Mouse (Mus musculus) kidney, postnatal 0 days (tissue): Measurements from ENCODE around the gene Sorcs2. TPM values are rescaled to one million over a fixed set of nuclear protein-coding genes. Genes with fewer than 3 reads are reported as not detected.

ENCODE experiments used
- ATAC-seq: fragments of 200-750 bp; cut with Nextera tagmentation; replicated peaks from 2 replicates; pipeline ENCODE4 v1.8.0; 2017; ENCODE audit warnings: low read depth, moderate number of reproducible peaks, moderate TSS enrichment, moderate library complexity; ENCODE audit not compliant: low FRiP score
- DNase-seq: peaks from one replicate; pipeline ENCODE4 v3.0.0-alpha.2; 2016; ENCODE audit warnings: low spot score
- H3K27ac ChIP-seq: fragments of 300-500 bp; sonication (generic); 2 replicates; pipeline ENCODE4 v1.5.1; 2014; ENCODE audit warnings: mild to moderate bottlenecking
- H3K27me3 ChIP-seq: fragments of 300-500 bp; sonication (generic); 2 replicates; pipeline ENCODE4 v1.6.1; 2014; ENCODE audit warnings: low read length, mixed read lengths; ENCODE audit not compliant: insufficient read depth
- H3K36me3 ChIP-seq: fragments of 300-500 bp; sonication (generic); 2 replicates; pipeline ENCODE4 v1.6.1; 2014; ENCODE audit warnings: low read length, mixed read lengths; ENCODE audit not compliant: insufficient read depth
- H3K4me1 ChIP-seq: fragments of 300-500 bp; sonication (generic); replicated peaks from 2 replicates; pipeline ENCODE4 v1.6.1; 2014; ENCODE audit warnings: antibody characterized with exemption, low read length, mixed read lengths; ENCODE audit not compliant: insufficient read depth
- H3K4me2 ChIP-seq: fragments of 300-500 bp; sonication (generic); 2 replicates; pipeline ENCODE4 v1.6.1; 2014; ENCODE audit warnings: mild to moderate bottlenecking, low read length, moderate library complexity, mixed read lengths
- H3K4me3 ChIP-seq: fragments of 300-500 bp; sonication (generic); replicated peaks from 2 replicates; pipeline ENCODE4 v1.5.1; 2014; ENCODE audit warnings: low read depth, low read length
- H3K9ac ChIP-seq: fragments of 300-500 bp; sonication (generic); 2 replicates; pipeline ENCODE4 v1.6.1; 2014; ENCODE audit warnings: low read depth, low read length
- H3K9me3 ChIP-seq: fragments of 300-500 bp; sonication (generic); replicated peaks from 2 replicates; pipeline ENCODE4 v1.6.1; 2016; ENCODE audit warnings: low read length, inconsistent platforms, mixed read lengths
- CTCF ChIP-seq: IDR thresholded peaks from 2 replicates; pipeline ENCODE4 v1.5.1; 2016; ENCODE audit warnings: antibody characterized with exemption, low read depth, mild to moderate bottlenecking, moderate library complexity
- WGBS: fragments of 180-500 bp; shearing (Covaris S2); extraction: QIAGEN DNeasy Blood & Tissue Kit; methylation state at CpG from one replicate; pipeline ENCODE4 v1.1.7; 2014; 5-methylcytosine and 5-hydroxymethylcytosine counted together
- polyA plus RNA-seq: library from polyadenylated mRNA; unstranded; fragments of >200 nt; fragmentation: Nextera tagmentation; extraction: Ambion mirVana; gene quantifications from 2 replicates; pipeline ENCODE4 v1.2.1, GENCODE M21; 2015

The Sorcs2 gene
- polyA plus RNA-seq, 1 experiment from 2014 or later, result 5.1 TPM

DNA sequence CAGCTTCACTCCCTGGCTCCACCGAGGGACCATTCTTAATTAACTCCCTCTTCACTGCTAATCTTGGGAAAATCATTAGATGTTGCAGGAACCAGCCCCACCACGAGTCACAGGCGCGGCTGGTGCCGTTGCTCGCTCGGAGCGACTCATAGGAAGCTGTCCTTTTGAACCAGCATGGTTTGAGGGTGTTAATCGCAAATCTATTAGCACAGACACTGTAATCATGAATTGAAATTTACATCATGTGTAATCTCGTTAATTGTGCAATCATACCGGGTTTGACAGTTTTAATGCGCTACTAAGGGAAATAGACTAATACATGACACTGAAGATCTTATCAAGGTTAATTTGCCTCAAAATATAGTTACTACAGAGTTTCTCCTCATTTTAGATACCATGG is 118.0 kb downstream of the Sorcs2 start:
- no peak for TF ChIP-seq CTCF
- WGBS, result 71% methylated on average over 12 of the region's 12 CpGs

DNA sequence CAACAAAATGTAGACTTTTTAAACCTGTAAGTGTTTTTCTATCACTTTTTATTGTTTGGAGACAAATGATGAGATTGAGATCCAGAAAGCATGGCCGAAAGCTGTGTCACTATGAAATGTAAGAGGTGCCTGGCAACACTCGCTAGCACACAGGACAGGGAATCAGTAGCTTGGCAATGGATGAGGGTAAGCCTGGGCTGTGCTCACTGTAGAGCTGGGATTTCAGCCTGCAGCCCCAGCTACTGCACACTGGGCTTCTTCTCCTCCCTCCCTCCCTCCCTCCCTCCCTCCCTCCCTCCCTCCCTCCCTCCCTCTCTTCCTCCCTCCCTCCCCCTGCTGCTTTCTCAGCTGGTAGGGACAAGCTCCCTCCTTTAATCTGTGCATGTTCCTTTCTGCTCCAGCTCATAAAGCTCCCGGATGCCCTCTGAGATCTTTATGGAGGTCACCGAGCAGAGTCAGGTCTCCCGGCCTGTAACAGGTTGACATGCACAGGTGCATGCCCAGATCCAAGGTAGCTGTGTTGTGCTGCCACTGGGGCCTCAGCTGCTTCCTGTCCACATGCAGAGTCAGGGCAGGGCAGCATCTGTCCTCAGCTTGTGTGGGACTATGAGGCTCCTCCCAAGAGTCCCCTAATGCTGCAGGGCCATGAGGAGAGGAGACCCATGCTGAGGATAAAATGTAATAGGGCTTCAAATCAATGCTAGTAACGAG is 123.1 kb downstream of the Sorcs2 start:
- H3K9ac ChIP-seq, result no peak overlapping the region
- H3K4me3 ChIP-seq, result no peak overlapping the region
- ATAC-seq (no peak; the same call in 1 of the 2 replicates), DNase-seq (peak; percentile 29)
- no peak overlapping the region for H3K27ac ChIP-seq
- H3K36me3 ChIP-seq, result no peaks in the 10 kb centered on the region
- no peak overlapping the region for H3K4me2 ChIP-seq
- no peaks in the 10 kb centered on the region for H3K9me3 ChIP-seq
- no peaks in the 10 kb centered on the region for H3K27me3 ChIP-seq
- TF ChIP-seq CTCF, result no peak
- H3K4me1 ChIP-seq, result no peaks in the 10 kb centered on the region
- 34% methylated on average over 6 of the region's 6 CpGs for WGBS

More for the DNA sequence above, 118.0 kb downstream of the Sorcs2 start:
- ATAC-seq (no peak), DNase-seq (no peak)
- Histone ChIP-seq H3K27me3 (no peaks in the 10 kb centered on the region), H3K4me2 (no peak overlapping the region), H3K4me1 (no peaks in the 10 kb centered on the region), H3K36me3 (no peaks in the 10 kb centered on the region), H3K9me3 (no peaks in the 10 kb centered on the region), H3K9ac (no peak overlapping the region), H3K4me3 (no peak overlapping the region), H3K27ac (no peak overlapping the region)

DNA sequence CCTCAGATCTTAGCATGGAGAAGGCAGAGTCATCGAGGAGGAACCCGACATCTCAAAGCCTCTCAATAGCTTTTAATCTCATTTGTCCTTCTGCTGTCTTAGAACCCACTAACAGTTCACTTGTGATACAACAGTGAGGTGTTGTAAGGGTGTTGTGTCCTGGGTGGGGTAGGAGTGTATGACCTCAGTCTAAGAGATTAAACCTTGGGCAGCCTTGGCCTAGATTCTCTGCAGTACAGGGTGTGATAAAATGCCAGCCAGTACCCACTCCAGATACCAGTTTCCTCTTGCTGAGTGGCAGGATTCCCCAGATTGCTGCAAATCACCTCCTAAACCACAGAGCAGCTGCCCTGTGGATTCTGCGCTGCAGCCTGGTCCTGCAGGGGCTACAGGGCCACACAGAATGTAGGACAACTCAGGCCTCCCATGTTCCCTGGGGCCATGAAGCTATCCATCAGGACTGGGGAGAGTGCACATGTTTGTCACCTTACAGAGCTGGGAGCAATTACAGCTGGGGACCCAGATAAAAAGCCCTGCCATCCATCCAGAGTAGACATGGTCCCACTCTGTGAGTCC is 130.7 kb downstream of the Sorcs2 start:
- Histone ChIP-seq H3K4me1 (no peaks in the 10 kb centered on the region), H3K27me3 (no peaks in the 10 kb centered on the region), H3K27ac (no peak overlapping the region), H3K9ac (no peak overlapping the region), H3K4me3 (no peak overlapping the region), H3K4me2 (no peak overlapping the region), H3K36me3 (no peaks in the 10 kb centered on the region), H3K9me3 (no peaks in the 10 kb centered on the region)
- WGBS, result 98% methylated on average over 3 of the region's 3 CpGs
- ATAC-seq (no peak), DNase-seq (no peak)
- TF ChIP-seq CTCF, result no peak

DNA sequence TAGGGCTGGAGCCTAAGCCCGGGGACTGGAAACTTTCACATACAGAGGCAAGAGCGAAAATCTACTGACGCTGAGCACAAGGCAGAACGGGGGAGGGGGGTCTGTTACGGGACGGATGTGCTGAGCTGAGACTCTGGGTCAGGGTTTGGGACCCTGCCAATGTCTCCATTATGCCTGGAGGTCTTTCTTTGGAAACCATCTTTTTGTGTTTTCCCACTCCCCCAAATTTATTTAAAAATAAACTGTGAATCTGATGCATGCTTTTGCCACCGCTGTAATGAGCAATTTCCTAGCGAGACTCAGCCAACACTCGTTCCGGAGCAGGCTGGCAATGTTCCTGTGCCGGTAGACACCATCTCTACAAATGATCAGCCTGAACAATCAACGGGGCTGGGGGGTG is 137.1 kb downstream of the Sorcs2 start:
- Histone ChIP-seq H3K9ac (no peak overlapping the region; the same call in 1 of the 2 replicates), H3K36me3 (no peaks in the 10 kb centered on the region), H3K27ac (no peak overlapping the region), H3K4me3 (no peak overlapping the region), H3K27me3 (no peaks in the 10 kb centered on the region), H3K4me1 (no peaks in the 10 kb centered on the region), H3K9me3 (no peaks in the 10 kb centered on the region), H3K4me2 (no peak overlapping the region)
- ATAC-seq, result no peak
- WGBS, result 69% methylated on average over 12 of the region's 12 CpGs
- DNase-seq, result no peak
- no peak for TF ChIP-seq CTCF

DNA sequence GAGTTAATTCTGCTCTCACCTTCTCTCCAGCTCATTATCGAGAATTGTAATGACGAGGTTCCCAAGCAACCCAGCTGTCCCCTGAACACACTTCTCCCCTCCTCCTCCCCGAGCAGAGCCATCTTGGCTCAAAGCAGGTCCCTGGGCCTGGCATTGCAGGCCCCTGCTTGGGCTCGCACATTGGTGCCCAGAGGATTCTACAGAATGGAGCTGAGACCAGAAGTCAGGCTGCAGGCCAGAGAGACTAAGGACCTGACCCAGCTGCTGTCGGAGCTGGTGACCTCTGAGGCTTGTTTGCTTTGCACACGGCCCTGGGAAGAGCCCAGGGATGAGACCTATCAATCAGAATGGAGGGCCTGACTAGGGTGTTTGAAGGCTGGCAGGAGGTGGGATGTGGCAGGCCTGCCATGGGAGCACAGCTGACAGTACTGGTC is 138.2 kb downstream of the Sorcs2 start:
- no peak overlapping the region for H3K4me2 ChIP-seq
- no peak overlapping the region for H3K27ac ChIP-seq
- H3K9me3 ChIP-seq, result no peaks in the 10 kb centered on the region
- H3K36me3 ChIP-seq, result no peaks in the 10 kb centered on the region
- H3K9ac ChIP-seq, result no peak overlapping the region
- no peak for TF ChIP-seq CTCF
- no peak overlapping the region for H3K4me3 ChIP-seq
- H3K4me1 ChIP-seq, result no peaks in the 10 kb centered on the region
- no peak for ATAC-seq
- no peaks in the 10 kb centered on the region for H3K27me3 ChIP-seq
- no peak for DNase-seq
- WGBS, result 47% methylated on average over 6 of the region's 6 CpGs

DNA sequence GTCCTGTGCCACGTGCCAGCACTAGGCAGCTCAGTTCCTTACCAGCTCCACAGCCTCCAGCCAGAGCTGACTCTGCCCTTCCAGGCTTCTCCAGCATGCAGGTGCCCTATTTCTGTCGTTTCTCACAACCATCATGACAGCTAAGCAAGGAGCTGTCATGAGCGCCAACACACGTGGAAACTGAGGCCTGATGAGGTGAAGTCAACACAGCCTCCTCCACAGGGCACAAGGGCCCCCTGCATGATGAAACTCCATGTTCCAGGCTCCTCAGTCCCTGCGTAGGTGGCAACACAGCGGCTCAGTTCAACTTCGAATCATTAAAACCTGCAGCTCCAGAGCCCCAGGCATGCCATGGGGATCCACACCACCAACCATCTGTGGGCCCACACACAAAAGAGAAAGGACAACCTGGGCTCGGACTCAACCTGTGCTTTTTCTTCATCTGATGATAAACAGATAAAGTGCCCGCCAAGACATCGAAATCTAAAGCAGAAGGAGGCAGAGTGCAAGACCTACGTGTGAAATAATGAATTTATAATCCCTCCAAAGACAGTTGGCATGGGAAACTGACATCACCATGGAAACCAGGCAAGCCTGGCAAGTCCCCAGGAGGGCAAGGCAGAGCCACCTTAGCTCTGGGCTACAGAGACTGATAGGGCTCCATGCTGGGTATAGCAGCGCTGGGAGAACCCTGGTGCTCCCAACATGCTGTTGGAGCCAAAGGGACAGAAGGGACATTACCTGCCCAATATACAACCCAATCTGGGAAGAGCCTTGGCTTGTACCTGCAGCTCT is 139.4 kb downstream of the Sorcs2 start:
- Histone ChIP-seq H3K27ac (no peak overlapping the region), H3K4me2 (no peak overlapping the region), H3K9ac (no peak overlapping the region), H3K4me1 (no peaks in the 10 kb centered on the region), H3K27me3 (no peaks in the 10 kb centered on the region), H3K4me3 (no peak overlapping the region), H3K36me3 (no peaks in the 10 kb centered on the region), H3K9me3 (no peaks in the 10 kb centered on the region)
- 91% methylated on average over 12 of the region's 12 CpGs for WGBS
- DNase-seq, result no peak
- no peak for ATAC-seq
- TF ChIP-seq CTCF, result no peak
